Mouse (Mus musculus) E14TG2a.4 (cell line): ENCODE measurements around the gene Smap2.
A peak's percentile ranks its signal among the peaks of the same experiment; 100 is the strongest.

ENCODE experiments used
- H3K27me3 ChIP-seq: 2 replicates; pipeline ENCODE4 v1.6.1; 2014; ENCODE audit warnings: low read length, control low read depth; ENCODE audit not compliant: insufficient read depth
- H3K36me3 ChIP-seq: 2 replicates; pipeline ENCODE4 v1.6.1; 2014; ENCODE audit warnings: low read length, control low read depth; ENCODE audit not compliant: insufficient read depth
- H3K4me1 ChIP-seq: replicated peaks from 2 replicates; pipeline ENCODE4 v1.6.1; 2014; ENCODE audit warnings: low read depth, low read length, control low read depth
- H3K4me3 ChIP-seq: replicated peaks from 2 replicates; pipeline ENCODE4 v1.5.1; 2014; ENCODE audit warnings: mild to moderate bottlenecking, low read length
- H3K9me3 ChIP-seq: 2 replicates; pipeline ENCODE4 v1.6.1; 2014; ENCODE audit warnings: low read length, control low read depth
- CTCF ChIP-seq: conservative IDR thresholded peaks from 2 replicates; pipeline ENCODE4 v1.5.1; 2014; ENCODE audit warnings: low read length
- NANOG ChIP-seq: IDR thresholded peaks from 2 replicates; pipeline ENCODE4 v1.6.1; 2014; ENCODE audit warnings: borderline replicate concordance, low read length, mixed read lengths
- POU5F1 ChIP-seq: IDR thresholded peaks from 2 replicates; pipeline ENCODE4 v1.6.1; 2014; ENCODE audit warnings: low read length, borderline replicate concordance

Smap2 gene

DNA sequence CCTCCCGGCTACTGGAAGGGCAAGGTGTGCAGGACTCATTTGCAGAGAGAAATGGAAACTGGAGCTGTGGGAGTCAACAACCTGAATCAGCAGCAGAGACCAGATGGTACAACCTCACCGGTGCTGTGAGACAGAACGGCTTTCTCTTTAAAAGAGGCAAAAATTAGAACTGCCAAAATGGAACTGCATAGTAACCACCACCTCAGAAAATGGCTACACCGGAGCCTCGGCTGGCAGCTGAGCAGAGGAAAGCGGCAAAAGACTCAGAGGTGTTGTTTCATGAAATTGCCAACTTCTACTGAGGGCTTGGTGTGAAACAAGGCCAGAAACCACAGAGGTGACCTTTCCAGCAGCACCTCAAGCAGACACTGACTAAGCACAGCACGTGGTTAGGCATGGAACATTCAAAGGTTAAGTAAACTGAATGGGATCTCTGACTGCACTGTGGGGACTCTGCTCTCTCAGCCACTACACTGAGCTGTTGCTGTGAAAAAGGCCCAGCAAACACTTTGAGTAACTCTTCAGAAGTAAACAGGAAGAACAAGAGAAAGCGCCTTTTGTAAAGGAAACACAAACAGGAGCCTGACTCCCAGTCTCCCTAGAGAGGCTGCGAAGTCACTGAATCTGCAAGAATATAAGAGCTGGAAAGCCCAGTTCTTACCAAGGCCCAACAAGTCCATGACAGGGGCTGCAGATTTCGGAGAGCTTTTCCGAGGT is 42.2 kb downstream of the Smap2 start:
- Histone ChIP-seq H3K4me1 (peaks cover 7% of the 10 kb centered on the region; the same call in 1 of the 2 replicates), H3K36me3 (peaks cover 43% of the 10 kb centered on the region)
- TF ChIP-seq NANOG = no peak
- no peak for TF ChIP-seq CTCF
- TF ChIP-seq POU5F1 = no peak

GRCm38 (mm10) chr4:120971842-120972241 is 45.2 kb downstream of the Smap2 start:
- Histone ChIP-seq H3K4me3 (no peak overlapping the region), H3K27me3 (no peaks in the 10 kb centered on the region), H3K9me3 (no peaks in the 10 kb centered on the region), H3K4me1 (peaks cover 12% of the 10 kb centered on the region; the same call in 1 of the 2 replicates), H3K36me3 (peaks cover 49% of the 10 kb centered on the region)
- TF ChIP-seq POU5F1 (no peak), NANOG (no peak), CTCF (no peak)

More for the DNA sequence above, 42.2 kb downstream of the Smap2 start:
- H3K9me3 ChIP-seq = no peaks in the 10 kb centered on the region
- no peaks in the 10 kb centered on the region for H3K27me3 ChIP-seq
- no peak overlapping the region for H3K4me3 ChIP-seq

DNA sequence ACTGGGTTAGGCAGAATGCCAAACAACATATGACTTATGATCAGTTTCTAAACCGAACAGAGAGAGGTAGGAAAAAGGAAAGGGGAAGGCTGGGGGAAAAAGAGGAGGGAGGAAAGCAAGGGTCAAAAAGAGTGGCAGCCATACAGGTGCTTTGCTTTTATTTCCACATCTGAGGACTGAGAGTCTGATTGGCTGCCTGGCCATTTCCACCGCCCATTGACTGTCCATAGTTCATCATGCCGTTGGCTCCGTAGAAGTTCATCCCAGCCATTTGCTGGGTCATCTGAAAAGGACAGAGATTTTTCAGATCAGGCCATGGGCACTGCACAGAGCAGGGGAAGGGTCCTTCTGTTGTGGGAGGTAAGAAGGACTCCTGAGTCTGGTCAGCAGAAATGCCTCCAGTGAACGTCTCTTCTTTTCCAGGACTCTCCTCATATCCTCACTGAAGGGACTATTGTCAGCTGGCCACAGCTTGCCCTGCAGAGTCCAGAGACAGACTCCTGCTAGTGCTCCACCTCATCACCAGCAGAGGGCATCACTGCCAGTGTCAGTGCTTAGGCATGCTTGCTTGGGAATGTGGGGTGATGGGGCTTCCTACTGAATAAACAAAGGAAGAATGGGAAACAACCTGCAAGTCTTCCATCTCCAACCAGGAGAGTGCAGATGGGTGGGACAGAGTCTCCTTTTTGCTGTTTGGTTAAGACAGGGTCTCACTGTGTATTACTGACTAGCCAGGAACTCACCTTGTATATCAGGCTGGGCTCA is 47.5 kb downstream of the Smap2 start:
- H3K9me3 ChIP-seq = no peaks in the 10 kb centered on the region
- no peak for TF ChIP-seq POU5F1
- TF ChIP-seq CTCF = peak; percentile 66
- no peak for TF ChIP-seq NANOG
- no peak overlapping the region for H3K4me3 ChIP-seq
- H3K27me3 ChIP-seq = no peaks in the 10 kb centered on the region
- peaks cover 9% of the 10 kb centered on the region; the same call in 1 of the 2 replicates for H3K4me1 ChIP-seq
- peaks cover 45% of the 10 kb centered on the region for H3K36me3 ChIP-seq

DNA sequence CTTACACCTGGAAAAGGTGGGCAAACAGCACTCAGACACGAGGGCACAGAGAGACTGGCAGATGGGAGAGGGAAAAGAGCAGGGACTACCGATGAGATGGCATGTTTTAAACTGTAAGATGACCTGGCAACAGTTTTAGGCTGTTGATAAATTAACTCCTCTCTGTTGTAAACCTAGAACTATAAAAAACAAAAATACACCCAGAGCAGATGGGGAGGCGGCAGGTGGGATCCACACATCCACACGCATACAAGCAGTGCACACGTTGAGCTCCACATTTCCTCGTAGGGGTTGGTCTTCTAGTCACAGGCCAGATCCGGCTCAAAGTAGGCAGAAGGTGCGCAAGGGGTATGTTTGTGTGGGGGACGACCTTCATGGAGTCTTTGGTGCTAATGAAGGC is 48.6 kb downstream of the Smap2 start:
- Histone ChIP-seq H3K9me3 (no peaks in the 10 kb centered on the region), H3K4me1 (peaks cover 7% of the 10 kb centered on the region; the same call in 1 of the 2 replicates), H3K27me3 (no peaks in the 10 kb centered on the region), H3K4me3 (no peak overlapping the region), H3K36me3 (peaks cover 35% of the 10 kb centered on the region)
- TF ChIP-seq POU5F1 (no peak), CTCF (no peak), NANOG (no peak)

GRCm38 (mm10) chr4:120955586-120955985 is 61.5 kb downstream of the Smap2 start:
- no peak for TF ChIP-seq POU5F1
- no peak for TF ChIP-seq CTCF
- no peak for TF ChIP-seq NANOG
- no peaks in the 10 kb centered on the region for H3K9me3 ChIP-seq
- H3K27me3 ChIP-seq = peaks cover 7% of the 10 kb centered on the region
- H3K4me3 ChIP-seq = no peak overlapping the region
- H3K4me1 ChIP-seq = peaks cover 8% of the 10 kb centered on the region
- H3K36me3 ChIP-seq = no peaks in the 10 kb centered on the region

- H3K4me3 ChIP-seq = no peak overlapping the region
Observed at GRCm38 (mm10) chr4:120953667-120954066, 63.4 kb downstream of the Smap2 start.

GRCm38 (mm10) chr4:120953038-120953437 is 64.0 kb downstream of the Smap2 start:
- peaks cover 8% of the 10 kb centered on the region for H3K4me1 ChIP-seq
- H3K9me3 ChIP-seq = no peaks in the 10 kb centered on the region
- peaks cover 10% of the 10 kb centered on the region for H3K27me3 ChIP-seq

More at GRCm38 (mm10) chr4:120953667-120954066, 63.4 kb downstream of the Smap2 start:
- no peaks in the 10 kb centered on the region for H3K9me3 ChIP-seq
- H3K36me3 ChIP-seq = no peaks in the 10 kb centered on the region
- TF ChIP-seq NANOG (no peak), POU5F1 (no peak), CTCF (no peak)
- peaks cover 10% of the 10 kb centered on the region for H3K27me3 ChIP-seq
- H3K4me1 ChIP-seq = peaks cover 8% of the 10 kb centered on the region

GRCm38 (mm10) chr4:120952163-120952562 is 64.9 kb downstream of the Smap2 start:
- TF ChIP-seq NANOG = no peak
- no peak for TF ChIP-seq POU5F1
- peaks cover 10% of the 10 kb centered on the region for H3K27me3 ChIP-seq
- no peaks in the 10 kb centered on the region for H3K9me3 ChIP-seq
- 0 out of 2 replicates have a peak, but pooled peaks cover 3% of the 10 kb centered on the region for H3K36me3 ChIP-seq
- peak overlapping the region; percentile 92 for H3K4me3 ChIP-seq
- peaks cover 8% of the 10 kb centered on the region for H3K4me1 ChIP-seq

More at GRCm38 (mm10) chr4:120953038-120953437, 64.0 kb downstream of the Smap2 start:
- Histone ChIP-seq H3K4me3 (no peak overlapping the region), H3K36me3 (no peaks in the 10 kb centered on the region)
- TF ChIP-seq NANOG (no peak), CTCF (no peak), POU5F1 (no peak)
